Mouse (Mus musculus): ENCODE data around the gene Phf24. TPM values are rescaled to one million over a fixed set of nuclear protein-coding genes. Genes with fewer than 3 reads are reported as not detected.
A peak's percentile ranks its signal among the peaks of the same experiment; 100 is the strongest.

Phf24 gene
- polyA plus RNA-seq, 1 experiment from 2014 or later = 43.5 TPM

- Histone ChIP-seq H3K4me2 (replicated peaks) (no peak overlapping the region), H3K9me3 (ENCODE audit: control insufficient read depth, low read length) (no peaks in the 10 kb centered on the region), H3K36me3 (replicated peaks; ENCODE audit: control insufficient read depth, insufficient read depth) (no peaks in the 10 kb centered on the region), H3K9ac (no peak overlapping the region), H3K27ac (peak overlapping the region; percentile 54), H3K4me1 (replicated peaks; ENCODE audit: control insufficient read depth, insufficient read depth, low read length) (no peaks in the 10 kb centered on the region), H3K4me3 (replicated peaks; ENCODE audit: low read length) (no peak overlapping the region), H3K27me3 (ENCODE audit: control insufficient read depth, insufficient read depth, low read length) (no peaks in the 10 kb centered on the region)
- 74% methylated on average over 16 of the region's 16 CpGs for WGBS
- DNase-seq (ENCODE audit: low spot score) (no peak), ATAC-seq (ENCODE audit: low FRiP score) (no peak)
Measured at GRCm38 (mm10) chr4:42879829-42880676, 36.4 kb upstream of the Phf24 start.

DNA sequence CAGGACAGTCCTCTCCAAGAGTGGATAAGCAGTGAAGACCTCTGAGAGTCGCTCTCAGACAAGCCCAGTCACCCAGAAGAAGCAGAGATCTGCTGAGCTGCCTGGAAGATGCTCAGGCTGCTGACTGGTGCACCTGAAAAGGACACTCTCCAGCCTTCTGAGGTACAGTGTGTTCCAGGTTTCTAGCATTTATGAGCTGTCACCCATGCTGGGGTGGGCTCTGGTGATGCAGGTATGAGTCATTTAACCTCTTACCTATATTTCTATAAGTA, 35.8 kb upstream of the Phf24 start:
- Histone ChIP-seq H3K4me1 (replicated peaks; ENCODE audit: control insufficient read depth, insufficient read depth, low read length) (no peaks in the 10 kb centered on the region), H3K27ac (peak overlapping the region; percentile 54; the same call in 1 of the 2 replicates), H3K9me3 (ENCODE audit: control insufficient read depth, low read length) (no peaks in the 10 kb centered on the region), H3K27me3 (ENCODE audit: control insufficient read depth, insufficient read depth, low read length) (no peaks in the 10 kb centered on the region), H3K9ac (no peak overlapping the region), H3K4me2 (replicated peaks) (no peak overlapping the region), H3K4me3 (replicated peaks; ENCODE audit: low read length) (no peak overlapping the region), H3K36me3 (replicated peaks; ENCODE audit: control insufficient read depth, insufficient read depth) (no peaks in the 10 kb centered on the region)
- DNase-seq (ENCODE audit: low spot score) (no peak), ATAC-seq (ENCODE audit: low FRiP score) (no peak)
- 63% methylated on average over 1 of the region's 1 CpGs for WGBS

DNA sequence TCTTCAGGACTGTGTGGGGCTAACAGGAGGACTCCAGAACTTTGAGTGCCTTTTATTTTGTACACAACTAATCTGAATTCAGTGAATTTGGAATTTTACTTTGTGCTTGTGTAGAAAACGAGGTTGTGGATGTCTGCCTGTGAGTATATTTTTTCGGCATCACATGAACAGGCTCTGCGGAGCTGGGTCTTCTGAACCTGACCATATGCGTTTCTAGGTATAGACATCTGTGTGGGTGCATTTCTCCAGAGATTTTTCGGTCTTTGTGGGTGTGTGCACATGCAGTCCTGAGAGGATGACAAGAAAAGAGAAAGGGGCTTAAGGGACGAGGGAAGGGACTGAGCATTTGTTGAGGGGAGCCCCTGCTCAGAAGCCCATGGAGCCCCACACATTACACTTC, 29.5 kb upstream of the Phf24 start:
- DNase-seq (ENCODE audit: low spot score) (no peak), ATAC-seq (ENCODE audit: low FRiP score) (no peak)
- Histone ChIP-seq H3K4me3 (replicated peaks; ENCODE audit: low read length) (no peak overlapping the region), H3K4me1 (replicated peaks; ENCODE audit: control insufficient read depth, insufficient read depth, low read length) (no peaks in the 10 kb centered on the region), H3K36me3 (replicated peaks; ENCODE audit: control insufficient read depth, insufficient read depth) (no peaks in the 10 kb centered on the region), H3K9me3 (ENCODE audit: control insufficient read depth, low read length) (no peaks in the 10 kb centered on the region), H3K4me2 (replicated peaks) (no peak overlapping the region), H3K27ac (no peak overlapping the region), H3K27me3 (ENCODE audit: control insufficient read depth, insufficient read depth, low read length) (no peaks in the 10 kb centered on the region), H3K9ac (no peak overlapping the region)
- WGBS = 90% methylated on average over 6 of the region's 6 CpGs

- Histone ChIP-seq H3K4me2 (replicated peaks) (no peak overlapping the region), H3K9ac (no peak overlapping the region), H3K4me1 (replicated peaks; ENCODE audit: control insufficient read depth, insufficient read depth, low read length) (no peaks in the 10 kb centered on the region), H3K36me3 (replicated peaks; ENCODE audit: control insufficient read depth, insufficient read depth) (no peaks in the 10 kb centered on the region), H3K27me3 (ENCODE audit: control insufficient read depth, insufficient read depth, low read length) (no peaks in the 10 kb centered on the region), H3K27ac (no peak overlapping the region), H3K9me3 (ENCODE audit: control insufficient read depth, low read length) (no peaks in the 10 kb centered on the region), H3K4me3 (replicated peaks; ENCODE audit: low read length) (no peak overlapping the region)
- 94% methylated on average over 6 of the region's 6 CpGs for WGBS
- no peak for DNase-seq (ENCODE audit: low spot score)
- ATAC-seq (ENCODE audit: low FRiP score) = no peak
Measured at GRCm38 (mm10) chr4:42888806-42889205, 27.7 kb upstream of the Phf24 start.

DNA sequence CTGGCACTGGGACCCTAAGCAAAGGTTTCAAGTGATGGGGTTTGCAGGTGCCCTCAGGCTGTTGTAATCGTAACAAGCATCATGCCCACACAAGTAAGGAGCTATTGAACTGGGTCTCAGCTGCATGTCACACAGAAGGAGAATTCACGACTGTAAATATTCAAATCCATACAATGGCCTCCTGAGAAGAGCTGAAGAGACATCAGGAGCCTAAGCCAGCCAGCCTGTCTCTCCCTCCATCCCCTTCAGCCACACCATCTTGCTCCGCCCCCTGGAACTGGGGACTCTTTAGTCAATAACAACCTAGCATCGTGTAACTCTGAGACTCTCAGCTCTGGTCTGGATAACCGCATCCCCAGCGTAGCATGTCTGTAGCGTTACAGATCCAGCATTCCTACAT, 25.3 kb upstream of the Phf24 start:
- no peak for ATAC-seq (ENCODE audit: low FRiP score)
- Histone ChIP-seq H3K9me3 (ENCODE audit: control insufficient read depth, low read length) (no peaks in the 10 kb centered on the region), H3K27ac (no peak overlapping the region), H3K9ac (no peak overlapping the region), H3K36me3 (replicated peaks; ENCODE audit: control insufficient read depth, insufficient read depth) (no peaks in the 10 kb centered on the region), H3K4me1 (replicated peaks; ENCODE audit: control insufficient read depth, insufficient read depth, low read length) (no peaks in the 10 kb centered on the region), H3K4me2 (replicated peaks) (no peak overlapping the region), H3K27me3 (ENCODE audit: control insufficient read depth, insufficient read depth, low read length) (no peaks in the 10 kb centered on the region), H3K4me3 (replicated peaks; ENCODE audit: low read length) (no peak overlapping the region)
- WGBS = 61% methylated on average over 7 of the region's 7 CpGs
- DNase-seq (ENCODE audit: low spot score) = no peak

GRCm38 (mm10) chr4:42895118-42895517, 21.3 kb upstream of the Phf24 start:
- DNase-seq (ENCODE audit: low spot score) = no peak
- WGBS = 34% methylated on average over 7 of the region's 7 CpGs
- Histone ChIP-seq H3K27me3 (ENCODE audit: control insufficient read depth, insufficient read depth, low read length) (no peaks in the 10 kb centered on the region), H3K27ac (no peak overlapping the region), H3K4me3 (replicated peaks; ENCODE audit: low read length) (no peak overlapping the region), H3K9ac (no peak overlapping the region), H3K4me2 (replicated peaks) (no peak overlapping the region), H3K36me3 (replicated peaks; ENCODE audit: control insufficient read depth, insufficient read depth) (no peaks in the 10 kb centered on the region), H3K9me3 (ENCODE audit: control insufficient read depth, low read length) (no peaks in the 10 kb centered on the region), H3K4me1 (replicated peaks; ENCODE audit: control insufficient read depth, insufficient read depth, low read length) (no peaks in the 10 kb centered on the region)
- no peak for ATAC-seq (ENCODE audit: low FRiP score)

DNA sequence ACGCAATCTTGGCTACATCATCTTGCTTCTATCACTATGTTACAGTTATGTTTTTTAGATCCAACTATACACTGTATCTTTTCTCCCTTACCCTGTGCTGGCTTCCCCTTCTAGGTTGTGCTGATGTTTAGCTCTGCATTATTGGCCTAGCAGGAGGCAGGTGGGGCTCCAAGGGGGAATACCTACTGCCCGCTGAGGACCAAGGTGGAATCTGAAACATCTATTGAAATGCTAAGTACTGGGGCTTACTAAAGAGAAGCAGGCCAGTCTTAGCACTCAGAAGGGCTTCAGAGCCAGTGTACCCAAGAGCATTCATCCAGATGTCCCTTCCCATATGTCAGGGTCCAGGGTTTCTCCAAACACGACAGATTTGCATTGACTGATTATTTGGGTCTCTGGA, 17.5 kb upstream of the Phf24 start:
- DNase-seq (ENCODE audit: low spot score) (no peak), ATAC-seq (ENCODE audit: low FRiP score) (no peak)
- H3K9ac ChIP-seq = no peak overlapping the region
- H3K36me3 ChIP-seq (replicated peaks; ENCODE audit: control insufficient read depth, insufficient read depth) = no peaks in the 10 kb centered on the region
- no peak overlapping the region for H3K4me2 ChIP-seq (replicated peaks)
- WGBS = 34% methylated on average over 3 of the region's 3 CpGs
- H3K27ac ChIP-seq = no peak overlapping the region
- H3K27me3 ChIP-seq (ENCODE audit: control insufficient read depth, insufficient read depth, low read length) = no peaks in the 10 kb centered on the region
- H3K4me1 ChIP-seq (replicated peaks; ENCODE audit: control insufficient read depth, insufficient read depth, low read length) = no peaks in the 10 kb centered on the region
- H3K9me3 ChIP-seq (ENCODE audit: control insufficient read depth, low read length) = no peaks in the 10 kb centered on the region
- no peak overlapping the region for H3K4me3 ChIP-seq (replicated peaks; ENCODE audit: low read length)

- no peaks in the 10 kb centered on the region for H3K36me3 ChIP-seq (replicated peaks; ENCODE audit: control insufficient read depth, insufficient read depth)
- no peak overlapping the region for H3K27ac ChIP-seq
- DNase-seq (ENCODE audit: low spot score) = no peak
- no peak for ATAC-seq (ENCODE audit: low FRiP score)
- H3K27me3 ChIP-seq (ENCODE audit: control insufficient read depth, insufficient read depth, low read length) = no peaks in the 10 kb centered on the region
- H3K4me1 ChIP-seq (replicated peaks; ENCODE audit: control insufficient read depth, insufficient read depth, low read length) = no peaks in the 10 kb centered on the region
- no peak overlapping the region for H3K4me3 ChIP-seq (replicated peaks; ENCODE audit: low read length)
- H3K9me3 ChIP-seq (ENCODE audit: control insufficient read depth, low read length) = no peaks in the 10 kb centered on the region
- H3K4me2 ChIP-seq (replicated peaks) = no peak overlapping the region
- 66% methylated on average over 5 of the region's 5 CpGs for WGBS
- H3K9ac ChIP-seq = no peak overlapping the region
Measured at GRCm38 (mm10) chr4:42900878-42901277, 15.6 kb upstream of the Phf24 start.

GRCm38 (mm10) chr4:42902174-42902573, 14.3 kb upstream of the Phf24 start:
- Histone ChIP-seq H3K27me3 (ENCODE audit: control insufficient read depth, insufficient read depth, low read length) (no peaks in the 10 kb centered on the region), H3K27ac (no peak overlapping the region), H3K4me2 (replicated peaks) (no peak overlapping the region), H3K4me1 (replicated peaks; ENCODE audit: control insufficient read depth, insufficient read depth, low read length) (no peaks in the 10 kb centered on the region), H3K4me3 (replicated peaks; ENCODE audit: low read length) (no peak overlapping the region), H3K36me3 (replicated peaks; ENCODE audit: control insufficient read depth, insufficient read depth) (no peaks in the 10 kb centered on the region), H3K9me3 (ENCODE audit: control insufficient read depth, low read length) (no peaks in the 10 kb centered on the region), H3K9ac (no peak overlapping the region)
- 67% methylated on average over 9 of the region's 9 CpGs for WGBS
- DNase-seq (ENCODE audit: low spot score) = no peak
- no peak for ATAC-seq (ENCODE audit: low FRiP score)

DNA sequence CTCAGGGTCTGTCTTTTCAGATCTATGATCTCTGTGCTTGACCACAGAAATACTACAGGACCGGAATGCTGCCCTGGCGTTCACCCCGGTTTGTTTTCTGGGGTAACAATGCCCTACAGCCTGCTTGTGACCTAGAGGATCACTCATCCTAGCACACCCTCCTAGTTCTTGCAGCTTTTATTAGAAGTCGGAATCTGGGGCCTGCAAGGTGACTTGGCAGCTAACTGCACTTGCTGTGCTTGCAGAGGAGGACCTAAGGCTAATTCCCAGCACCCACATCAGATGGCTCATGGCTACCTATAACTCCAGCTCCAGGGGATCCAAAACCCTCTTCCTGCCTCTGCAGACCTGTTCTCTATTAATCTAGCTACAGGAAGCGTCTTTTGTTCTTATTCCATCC, 13.7 kb upstream of the Phf24 start:
- H3K36me3 ChIP-seq (replicated peaks; ENCODE audit: control insufficient read depth, insufficient read depth) = no peaks in the 10 kb centered on the region
- H3K4me1 ChIP-seq (replicated peaks; ENCODE audit: control insufficient read depth, insufficient read depth, low read length) = no peaks in the 10 kb centered on the region
- 92% methylated on average over 5 of the region's 5 CpGs for WGBS
- H3K4me2 ChIP-seq (replicated peaks) = no peak overlapping the region
- no peak overlapping the region for H3K27ac ChIP-seq
- no peak overlapping the region for H3K4me3 ChIP-seq (replicated peaks; ENCODE audit: low read length)
- H3K27me3 ChIP-seq (ENCODE audit: control insufficient read depth, insufficient read depth, low read length) = no peaks in the 10 kb centered on the region
- H3K9me3 ChIP-seq (ENCODE audit: control insufficient read depth, low read length) = no peaks in the 10 kb centered on the region
- ATAC-seq (ENCODE audit: low FRiP score) (no peak), DNase-seq (ENCODE audit: low spot score) (no peak)
- no peak overlapping the region for H3K9ac ChIP-seq

All from hindbrain, embryonic 14.5 days (tissue).